Mouse (Mus musculus): ENCODE results near the gene Med12l. TPM values are rescaled to one million over a fixed set of nuclear protein-coding genes. Genes with fewer than 3 reads are reported as not detected.

The Med12l gene
- total RNA-seq (2012; rRNA removed) (0.59 and 0.93 TPM in 2 replicates), total RNA-seq (2014; rRNA removed) (1.4 and 1.5 TPM in 2 replicates), polyA plus RNA-seq (2012; ENCODE audit: insufficient read length, low read depth) (1.8 and 2.0 TPM in 2 replicates)

DNA sequence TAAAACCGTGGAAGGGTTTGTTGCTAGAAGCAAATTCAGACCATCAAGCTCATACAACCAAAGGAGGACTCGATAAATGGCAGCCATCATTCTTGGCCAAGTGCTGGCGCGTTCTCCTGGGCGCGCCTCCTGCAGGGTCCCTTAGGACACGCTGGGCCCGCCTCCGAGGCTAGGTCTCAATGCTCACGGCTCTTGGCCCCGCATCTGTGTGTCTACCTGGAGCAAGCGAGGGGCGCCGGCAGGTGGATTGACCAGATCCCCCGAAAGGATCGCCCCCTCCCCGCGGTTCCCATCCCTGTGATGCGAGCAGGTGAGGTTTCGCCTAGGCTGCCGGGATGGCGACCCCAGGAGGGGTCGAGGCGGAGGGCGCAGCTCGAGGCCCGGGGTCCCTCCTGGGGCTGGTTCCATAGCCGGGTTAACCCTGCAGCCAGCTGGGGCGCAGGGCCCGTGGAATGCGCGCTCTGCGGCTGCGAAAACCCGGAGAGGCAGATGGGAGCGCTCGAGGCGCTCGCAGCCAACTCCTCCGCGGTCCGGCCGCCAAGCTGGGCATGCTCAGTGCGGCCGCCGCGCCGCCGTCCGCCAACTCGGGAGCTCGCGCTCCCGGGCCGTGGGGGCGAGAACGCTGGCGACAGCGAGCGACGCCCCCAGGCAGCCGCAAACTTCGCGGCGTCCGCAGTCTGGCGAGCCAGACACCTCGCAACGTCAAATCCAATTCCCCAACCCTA lies at the start of gene Med12l:
TSS of gene Med12l (plus strand) at position 555 of the 725 bp plus-strand sequence.
- Histone ChIP-seq H3K79me2 (replicated peaks; ENCODE audit: control insufficient read depth, extremely low read depth, insufficient read depth, poor library complexity, severe bottlenecking) (no peaks in the 10 kb centered on the region), H3K4me2 (ENCODE audit: insufficient read depth, low read depth, poor library complexity, severe bottlenecking) (no peak within 1 kb of the TSS), H3K36me3 (replicated peaks in 1 of 2; ENCODE audit: control insufficient read depth in 1 of 2, insufficient read depth in 1 of 2, low read length in 1 of 2) (no peaks in the 10 kb centered on the region), H3K4me1 (ENCODE audit: control insufficient read depth in 1 of 2, insufficient read depth in 2 of 2) (no peaks in the 10 kb centered on the region), H3K9ac (ENCODE audit: insufficient read depth, low read depth) (no peak within 1 kb of the TSS), H3K27ac (ENCODE audit: insufficient read depth, low read depth) (no peak within 1 kb of the TSS), H3K27me3 (replicated peaks) (no peaks in the 10 kb centered on the region), H3K9me3 (replicated peaks; ENCODE audit: low read length) (peaks cover 21% of the 10 kb centered on the region), H3K4me3 (replicated peaks in 1 of 3; ENCODE audit: low read depth in 2 of 3, low read length in 2 of 3, poor library complexity in 1 of 3) (no peak within 1 kb of the TSS)
- dilution Hi-C loops (cut with MboI; ENCODE audit: extremely low pct_ligation_motif_present, extremely low pct_unique_long_range_greater_than_20kb, low sequenced_read_pairs): no loop called here
- TF ChIP-seq POLR2A (IDR thresholded peaks at IDR 0.05; ENCODE audit: low read depth, low read length) (no peak), TCF12 (IDR thresholded peaks at IDR 0.05; ENCODE audit: low read depth, low read length) (no peak), NELFE (IDR thresholded peaks at IDR 0.05; ENCODE audit: low read depth, low read length) (no peak), SMC3 (IDR thresholded peaks at IDR 0.05; ENCODE audit: low read depth, low read length) (no peak), HCFC1 (IDR thresholded peaks at IDR 0.05; ENCODE audit: low read depth, low read length) (no peak), USF1 (IDR thresholded peaks at IDR 0.05; ENCODE audit: low read depth, low read length) (no peak), ZNF384 (IDR thresholded peaks at IDR 0.05; ENCODE audit: low read depth, low read length) (no peak), ZKSCAN1 (IDR thresholded peaks at IDR 0.05; ENCODE audit: borderline replicate concordance, low read depth, low read length) (no peak), MYC (IDR thresholded peaks at IDR 0.05; ENCODE audit: low read depth, low read length) (no peak), E2F4 (IDR thresholded peaks at IDR 0.05; ENCODE audit: insufficient replicate concordance, low read depth, low read length) (no peak), POLR2AphosphoS2 (IDR thresholded peaks at IDR 0.05; ENCODE audit: low read depth, low read length) (no peak), MXI1 (IDR thresholded peaks at IDR 0.05; ENCODE audit: low read depth, low read length) (no peak), IRF4 (IDR thresholded peaks at IDR 0.05; ENCODE audit: low read depth, low read length) (no peak), MAZ (IDR thresholded peaks at IDR 0.05; ENCODE audit: low read depth, low read length) (no peak), SIN3A (IDR thresholded peaks at IDR 0.05; ENCODE audit: low read length) (no peak), NRF1 (IDR thresholded peaks at IDR 0.05; ENCODE audit: low read depth, low read length) (no peak), ETS1 (conservative IDR thresholded peaks at IDR 0.05; ENCODE audit: low read depth, low read length) (no peak), KAT2A (IDR thresholded peaks at IDR 0.05; ENCODE audit: insufficient replicate concordance, low read length) (no peak), UBTF (IDR thresholded peaks at IDR 0.05; ENCODE audit: low read depth, low read length) (no peak), USF2 (conservative IDR thresholded peaks at IDR 0.05; ENCODE audit: low read depth, low read length) (no peak)
- in situ Hi-C loops (cut with MboI; ENCODE audit: low pct_ligation_motif_present, low pct_unique_long_range_greater_than_20kb, low sequenced_read_pairs): no loop called here
- DNase-seq (ENCODE audit: extremely low read depth): no peak

- H3K4me2 ChIP-seq (ENCODE audit: insufficient read depth, low read depth, poor library complexity, severe bottlenecking): no peak overlapping the region
- H3K9ac ChIP-seq (ENCODE audit: insufficient read depth, low read depth): no peak overlapping the region
- DNase-seq (ENCODE audit: extremely low read depth): no peak
- no peaks in the 10 kb centered on the region for H3K9me3 ChIP-seq (replicated peaks; ENCODE audit: low read length)
- dilution Hi-C loops (cut with MboI; ENCODE audit: extremely low pct_ligation_motif_present, extremely low pct_unique_long_range_greater_than_20kb, low sequenced_read_pairs): no loop called here
- no peak overlapping the region for H3K27ac ChIP-seq (ENCODE audit: insufficient read depth, low read depth)
- no peaks in the 10 kb centered on the region for H3K27me3 ChIP-seq (replicated peaks)
- no peaks in the 10 kb centered on the region for H3K79me2 ChIP-seq (replicated peaks; ENCODE audit: control insufficient read depth, extremely low read depth, insufficient read depth, poor library complexity, severe bottlenecking)
- in situ Hi-C loops (cut with MboI; ENCODE audit: low pct_ligation_motif_present, low pct_unique_long_range_greater_than_20kb, low sequenced_read_pairs): no loop called here
- no peaks in the 10 kb centered on the region for H3K4me1 ChIP-seq (ENCODE audit: control insufficient read depth in 1 of 2, insufficient read depth in 2 of 2)
- TF ChIP-seq JUND (conservative IDR thresholded peaks at IDR 0.05; ENCODE audit: low read depth, low read length): no peak
- TF ChIP-seq MAZ (IDR thresholded peaks at IDR 0.05; ENCODE audit: low read depth, low read length): no peak
- no peak for TF ChIP-seq CHD1 (IDR thresholded peaks at IDR 0.05; ENCODE audit: low read depth, low read length)
- no peak for TF ChIP-seq BHLHE40 (IDR thresholded peaks at IDR 0.05; ENCODE audit: low read depth, low read length)
- no peak for TF ChIP-seq E2F4 (IDR thresholded peaks at IDR 0.05; ENCODE audit: insufficient replicate concordance, low read depth, low read length)
- TF ChIP-seq ETS1 (conservative IDR thresholded peaks at IDR 0.05; ENCODE audit: low read depth, low read length): no peak
- no peak for TF ChIP-seq MYC (IDR thresholded peaks at IDR 0.05; ENCODE audit: low read depth, low read length)
- no peak for TF ChIP-seq ZMIZ1 (IDR thresholded peaks at IDR 0.05; ENCODE audit: low read depth, low read length)
- TF ChIP-seq GABPA (IDR thresholded peaks at IDR 0.05; ENCODE audit: insufficient replicate concordance, low read depth, low read length): no peak
- no peak for TF ChIP-seq ZNF384 (IDR thresholded peaks at IDR 0.05; ENCODE audit: low read depth, low read length)
- TF ChIP-seq POLR2AphosphoS2 (IDR thresholded peaks at IDR 0.05; ENCODE audit: low read depth, low read length): no peak
- no peak for TF ChIP-seq POLR2A (IDR thresholded peaks at IDR 0.05; ENCODE audit: low read depth, low read length)
- no peak for TF ChIP-seq USF1 (IDR thresholded peaks at IDR 0.05; ENCODE audit: low read depth, low read length)
- TF ChIP-seq ELF1 (IDR thresholded peaks at IDR 0.05; ENCODE audit: low read depth, low read length): no peak
- TF ChIP-seq SIN3A (IDR thresholded peaks at IDR 0.05; ENCODE audit: low read length): no peak
- TF ChIP-seq EP300 (IDR thresholded peaks at IDR 0.05; ENCODE audit: low read length): no peak
- no peak for TF ChIP-seq MEF2A (IDR thresholded peaks at IDR 0.05; ENCODE audit: borderline replicate concordance, low read depth, low read length)
- no peak for TF ChIP-seq MXI1 (IDR thresholded peaks at IDR 0.05; ENCODE audit: low read depth, low read length)
- no peaks in the 10 kb centered on the region for H3K36me3 ChIP-seq (replicated peaks in 1 of 2; ENCODE audit: control insufficient read depth in 1 of 2, insufficient read depth in 1 of 2, low read length in 1 of 2)
- no peak overlapping the region for H3K4me3 ChIP-seq (replicated peaks in 1 of 3; ENCODE audit: low read depth in 2 of 3, low read length in 2 of 3, poor library complexity in 1 of 3)
Measured at GRCm38 (mm10) chr3:58961166-58961565, 44.5 kb upstream of the Med12l start.
